Mouse (Mus musculus) liver, postnatal 0 days (tissue): ENCODE results near the gene Cfap77.

ENCODE experiments used
- CTCF ChIP-seq: sonication (generic); IDR thresholded peaks from 2 replicates; pipeline ENCODE4 v1.5.1; 2016; ENCODE audit warnings: antibody characterized with exemption, low read depth
- EP300 ChIP-seq: IDR thresholded peaks from 2 replicates; pipeline ENCODE4 v1.6.1; 2016; ENCODE audit warnings: antibody characterized with exemption, low read depth, mild to moderate bottlenecking

DNA sequence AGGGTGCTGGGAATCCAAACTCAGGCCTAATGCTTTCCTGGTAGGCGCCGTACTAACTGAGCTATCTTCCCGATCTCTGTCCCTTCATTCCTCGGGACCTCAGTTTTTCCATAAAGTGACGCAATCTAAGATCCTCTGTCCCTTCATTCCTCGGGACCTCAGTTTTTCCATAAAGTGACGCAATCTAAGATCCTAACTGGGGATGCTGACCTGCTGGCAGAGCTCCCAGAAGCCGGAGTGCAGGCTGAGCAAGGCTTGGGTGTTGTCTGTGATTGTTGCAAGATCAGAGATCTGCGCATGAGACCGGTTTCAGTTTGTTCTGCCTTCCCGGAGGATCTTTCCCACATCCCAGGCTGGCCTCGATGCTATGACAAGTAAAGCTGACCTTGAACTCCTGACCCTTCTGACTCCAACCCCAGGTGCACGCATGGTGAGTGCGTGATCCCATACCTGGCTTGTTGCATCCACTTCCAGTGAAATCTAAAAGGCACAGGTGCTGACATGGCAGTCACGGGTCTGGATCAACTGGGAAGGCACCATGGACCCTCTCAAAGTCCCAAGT is 93.8 kb downstream of the Cfap77 start:
- TF ChIP-seq CTCF: no peak
- no peak for TF ChIP-seq EP300
